Mouse (Mus musculus): Measurements from ENCODE around the gene Mup15. TPM values are rescaled to one million over a fixed set of nuclear protein-coding genes. Genes with fewer than 3 reads are reported as not detected.
"Not testable (repeated sequence)": the region's sequence is repeated elsewhere in the genome, so short reads cannot be mapped to it uniquely, and the experiment has no call there.

Mup15 gene
- not detected for total RNA-seq (2021)

DNA sequence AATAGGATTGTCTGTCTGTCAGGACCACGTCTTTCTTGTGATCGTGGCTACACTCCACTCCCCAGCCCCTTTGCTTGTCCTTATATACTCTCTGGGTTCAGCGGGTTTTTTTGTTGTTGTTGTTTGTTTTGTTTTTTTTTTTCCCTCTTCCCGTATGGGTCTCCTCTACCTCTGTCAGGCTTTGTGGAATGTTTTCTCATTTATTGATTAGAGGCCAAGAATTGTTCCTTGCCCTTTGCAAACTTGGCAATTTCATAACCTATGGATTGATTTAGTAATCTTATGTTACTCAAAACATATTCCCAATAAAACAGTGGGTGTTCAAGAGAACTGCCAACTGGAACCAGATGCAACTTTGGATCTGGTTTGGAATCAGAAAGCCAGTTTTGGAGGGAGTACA, at the start of gene Mup15:
Gene Mup15, minus strand, starts transcription at position 101 of the 400 bp plus-strand sequence.
- DNase-seq = not testable (repeated sequence)

Other genes starting within 250 kb of the Mup15 start
- gene Mup13, start 211.5 kb downstream of the Mup15 start, total RNA-seq (2021) = not detected
- gene Mup14, start 135.7 kb downstream of the Mup15 start, total RNA-seq (2021) = not detected
- not detected for gene Mup16, start 79.8 kb upstream of the Mup15 start, total RNA-seq (2021)
- gene Mup17, start 156.1 kb upstream of the Mup15 start, total RNA-seq (2021) = not detected
- not detected for gene Mup18, start 234.4 kb upstream of the Mup15 start, total RNA-seq (2021)